Mouse (Mus musculus) A20 (cell line): ENCODE results near the gene 5330417C22Rik.
"Not testable (repeated sequence)": the region's sequence is repeated elsewhere in the genome, so short reads cannot be mapped to it uniquely, and the experiment has no call there.

ENCODE experiments used
- DNase-seq: peaks from one replicate; pipeline ENCODE4 v3.0.0-alpha.2; 2011; ENCODE audit warnings: low read depth, low spot score

Gene 5330417C22Rik

GRCm38 (mm10) chr3:108533114-108533885, 3.0 kb downstream of the 5330417C22Rik start:
- DNase-seq, result no peak

- no peak for DNase-seq
Measured at GRCm38 (mm10) chr3:108528489-108528888, 7.8 kb downstream of the 5330417C22Rik start.

- no peak for DNase-seq
Measured at GRCm38 (mm10) chr3:108523415-108523814, 12.9 kb downstream of the 5330417C22Rik start.

- no peak for DNase-seq
Measured at GRCm38 (mm10) chr3:108518276-108518675, 18.1 kb downstream of the 5330417C22Rik start.

DNA sequence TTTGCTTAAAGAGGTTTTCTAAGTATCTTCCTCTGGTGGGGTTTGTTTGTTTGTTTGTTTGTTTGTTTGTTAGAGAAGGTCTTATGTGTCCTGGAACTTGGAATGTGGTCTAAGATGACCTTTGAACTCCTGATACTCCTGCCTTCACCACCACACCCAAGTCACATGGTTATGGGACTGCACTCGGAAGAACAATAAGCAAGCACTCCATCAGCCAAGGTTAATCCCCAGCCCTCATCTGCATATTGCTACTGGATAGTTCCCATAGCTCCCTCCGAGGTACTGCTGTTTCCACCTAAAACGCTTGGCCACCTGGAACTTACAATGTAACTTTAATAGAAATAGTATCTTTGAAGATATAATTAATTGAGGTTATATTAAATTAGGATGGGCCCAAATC, 22.9 kb downstream of the 5330417C22Rik start:
- no peak for DNase-seq

DNA sequence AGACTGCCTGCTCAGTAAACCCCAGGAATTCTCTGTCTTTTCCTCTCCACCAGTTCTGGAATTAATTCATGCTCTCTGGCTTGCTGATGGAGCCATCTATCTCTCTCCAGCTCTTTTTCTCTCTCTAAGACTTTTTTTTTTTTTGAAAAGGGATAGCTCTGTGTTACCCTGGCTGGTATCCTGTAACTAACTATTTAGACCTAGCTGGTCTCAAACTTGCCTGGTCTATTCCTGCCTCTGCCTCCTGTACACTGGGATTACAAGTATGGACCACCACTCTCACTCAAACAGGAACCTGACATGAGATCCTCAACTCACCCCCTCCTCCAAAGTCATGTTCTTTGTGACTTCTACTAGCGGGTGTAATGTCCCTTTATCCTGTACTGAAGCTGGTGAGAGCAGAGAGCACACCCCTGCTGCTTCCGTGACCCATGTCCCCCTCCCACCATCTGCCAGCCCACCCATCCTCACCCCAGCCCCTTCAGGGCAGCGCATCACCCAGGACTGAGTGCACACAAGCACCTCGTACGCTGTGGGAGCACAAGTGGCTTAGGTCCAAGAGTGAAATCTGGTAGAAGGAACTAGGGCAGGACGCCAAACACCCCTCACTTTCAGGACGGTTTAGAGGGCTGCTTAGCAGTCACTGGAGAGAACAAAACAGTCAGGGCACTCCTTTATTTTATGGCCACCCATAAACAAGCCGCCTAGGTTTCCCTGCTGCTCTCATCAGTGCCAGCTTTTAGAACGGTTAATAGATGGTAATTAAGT, 25.4 kb downstream of the 5330417C22Rik start:
- DNase-seq, result no peak

- no peak for DNase-seq
Measured at GRCm38 (mm10) chr3:108510156-108510555, 26.2 kb downstream of the 5330417C22Rik start.

DNA sequence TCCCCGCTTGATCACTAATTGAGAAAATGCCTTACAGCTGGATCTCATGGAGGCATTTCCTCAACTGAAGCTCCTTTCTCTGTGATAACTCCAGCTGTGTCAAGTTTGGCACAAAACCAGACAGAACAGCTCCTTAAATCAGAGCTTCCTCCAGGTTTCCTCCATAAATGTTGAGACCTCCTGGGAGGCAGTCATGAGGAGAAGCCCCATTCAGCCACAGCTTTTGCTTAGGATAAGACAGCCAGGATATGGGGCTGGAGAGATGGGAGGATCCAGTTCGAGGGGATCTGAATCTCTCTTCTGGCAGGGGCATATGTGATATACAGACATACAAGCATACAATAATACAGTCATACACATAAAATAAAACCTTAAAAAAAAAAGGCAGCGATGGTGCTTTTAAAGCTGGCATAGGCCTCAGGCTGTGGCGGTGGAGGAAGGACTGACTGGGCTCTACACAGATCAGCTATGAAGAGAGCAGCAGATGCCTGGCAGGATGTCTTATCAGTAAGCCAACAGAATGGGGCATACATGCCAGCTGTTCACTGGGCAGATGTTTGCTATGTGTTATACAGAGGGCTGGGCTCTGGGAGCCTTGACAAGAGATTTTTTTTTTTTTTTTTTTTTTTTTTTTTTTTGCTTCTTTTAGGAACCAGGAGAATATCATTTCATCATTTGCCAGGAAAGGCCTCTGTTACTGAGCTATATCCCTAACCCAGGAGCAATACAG, 27.4 kb downstream of the 5330417C22Rik start:
- DNase-seq, result no peak

GRCm38 (mm10) chr3:108503908-108504307, 32.4 kb downstream of the 5330417C22Rik start:
- peak; percentile 10 for DNase-seq

DNA sequence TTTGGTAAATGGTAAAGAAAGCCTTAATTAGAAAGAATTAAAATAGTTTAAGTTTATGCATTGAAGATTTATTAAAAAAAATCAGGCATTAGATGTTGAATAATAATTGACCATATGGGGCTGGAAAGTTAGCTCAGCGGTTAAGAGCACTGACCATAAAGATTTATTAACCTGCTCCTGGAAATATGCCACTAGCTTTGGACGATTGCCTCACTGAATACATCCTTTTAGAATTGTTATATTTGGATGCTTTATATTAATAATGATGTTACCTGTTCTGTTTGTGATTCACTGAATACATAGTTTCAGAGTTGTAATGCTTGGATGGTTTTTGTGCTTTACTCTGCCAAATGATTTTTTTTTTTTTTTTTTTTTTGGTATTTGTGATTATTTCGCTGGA, 34.9 kb downstream of the 5330417C22Rik start:
- DNase-seq, result not testable (repeated sequence)

- DNase-seq, result no peak
Measured at GRCm38 (mm10) chr3:108499826-108500225, 36.5 kb downstream of the 5330417C22Rik start.

DNA sequence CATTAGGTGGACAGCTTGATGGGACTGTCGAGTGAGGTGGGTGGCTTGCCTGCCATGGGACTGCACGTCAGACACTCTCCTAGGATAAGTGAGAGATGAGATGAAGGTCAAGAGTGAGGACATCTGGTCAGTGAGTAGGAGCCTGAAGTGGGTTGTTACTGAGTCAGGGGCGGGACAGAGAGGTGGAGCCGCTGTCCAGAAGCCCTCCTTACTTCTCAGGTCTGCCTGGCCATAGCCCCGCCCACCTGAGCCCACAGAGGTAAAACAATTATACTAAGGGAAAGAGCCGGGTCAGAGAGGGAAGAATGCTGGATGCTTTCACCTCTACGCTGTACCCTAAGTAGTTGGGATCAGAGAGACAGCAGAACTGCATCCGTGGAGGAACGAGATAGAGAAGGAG, 38.7 kb downstream of the 5330417C22Rik start:
- DNase-seq, result no peak

DNA sequence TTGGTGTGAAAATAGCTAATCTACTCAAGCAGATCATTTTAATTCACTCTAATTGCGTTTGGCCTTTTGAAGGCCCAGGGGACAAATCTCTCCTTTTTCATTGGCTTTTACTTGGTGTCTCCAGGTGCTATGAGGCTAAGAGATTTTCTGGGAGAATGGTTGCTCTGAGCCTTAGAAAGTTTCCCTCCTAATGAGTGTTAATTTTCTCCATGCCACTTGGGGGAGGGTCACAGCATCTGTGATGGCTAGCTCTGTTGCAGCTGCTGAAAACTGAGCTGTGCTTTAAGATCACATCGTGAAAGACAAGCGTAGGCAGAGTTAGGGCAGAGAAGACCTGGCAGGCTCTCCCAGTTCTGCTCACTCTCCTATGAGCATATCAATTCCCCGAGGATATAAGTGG, 40.9 kb downstream of the 5330417C22Rik start:
- DNase-seq, result no peak

DNA sequence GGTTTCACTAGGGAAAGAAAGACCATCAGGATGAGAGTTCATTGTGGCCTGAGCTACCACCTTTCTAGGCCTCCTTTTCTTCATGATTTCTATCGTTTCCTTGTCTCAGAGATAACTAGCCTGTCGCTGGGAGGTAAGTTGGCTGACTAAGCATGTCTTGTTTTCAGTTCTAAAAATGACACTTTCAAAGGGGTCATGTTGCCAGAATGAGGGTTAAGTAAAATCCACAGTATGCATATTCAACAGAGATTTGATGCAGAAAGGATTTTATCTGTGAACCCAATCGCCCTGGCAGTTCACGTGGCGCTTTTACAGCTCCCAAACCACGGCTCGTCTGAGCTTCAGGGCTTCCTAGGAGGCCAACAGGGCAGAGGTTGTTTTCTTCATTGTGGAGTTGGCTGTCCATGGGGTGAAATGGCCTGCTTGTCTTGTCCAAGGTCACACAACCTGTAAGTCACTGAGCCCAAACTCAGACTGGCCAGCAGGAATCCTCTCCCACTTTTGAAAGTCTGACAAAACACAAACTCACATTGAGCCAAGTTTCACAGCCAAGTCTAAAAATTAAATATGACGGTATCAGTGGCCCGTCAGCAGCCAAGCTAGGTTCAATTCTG, 41.4 kb downstream of the 5330417C22Rik start:
- DNase-seq, result no peak

GRCm38 (mm10) chr3:108489968-108490367, 46.4 kb downstream of the 5330417C22Rik start:
- peak; percentile 54 for DNase-seq

DNA sequence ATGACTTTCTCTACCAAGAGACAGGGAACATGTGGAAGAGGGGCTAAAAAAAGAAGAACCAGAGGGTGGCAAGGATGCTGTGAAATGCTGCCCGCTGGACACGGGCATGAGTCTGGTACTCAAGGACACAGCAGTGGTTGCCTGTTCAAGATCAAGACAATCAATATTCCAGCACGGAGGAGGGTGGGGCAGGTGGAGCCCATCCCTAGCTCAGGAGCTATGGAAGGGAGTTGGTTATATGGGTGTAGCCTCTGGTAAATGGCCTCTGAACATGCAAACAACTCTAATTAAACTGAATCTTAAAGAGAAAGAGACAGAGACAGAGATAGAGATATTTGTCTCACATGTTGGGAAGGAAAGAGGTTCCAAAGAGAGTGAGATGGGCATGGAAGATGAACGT, 51.6 kb downstream of the 5330417C22Rik start:
- DNase-seq, result no peak

GRCm38 (mm10) chr3:108478800-108479199, 57.5 kb downstream of the 5330417C22Rik start:
- DNase-seq, result no peak

- no peak for DNase-seq
Measured at GRCm38 (mm10) chr3:108476761-108477619, 59.3 kb downstream of the 5330417C22Rik start.

DNA sequence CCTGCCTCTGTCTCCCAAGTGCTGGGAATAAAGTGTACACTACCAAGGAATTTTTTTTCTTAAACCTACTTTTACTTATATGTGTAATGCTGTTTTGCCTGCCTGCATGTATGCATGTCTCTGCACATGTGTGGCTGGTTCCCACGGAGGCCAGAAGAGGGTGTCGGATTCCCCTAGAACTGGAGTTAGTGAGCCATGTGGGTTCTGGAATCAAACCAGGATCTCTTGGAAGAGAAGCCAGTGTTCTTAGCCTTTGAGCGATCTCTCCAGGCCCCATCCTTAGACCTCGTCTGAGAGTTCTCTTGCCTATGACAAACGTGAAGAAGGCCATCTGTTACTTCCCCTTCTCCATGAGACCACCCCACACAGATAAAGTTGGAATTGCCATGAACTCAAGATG, 60.8 kb downstream of the 5330417C22Rik start:
- DNase-seq, result no peak

- DNase-seq, result no peak
Measured at GRCm38 (mm10) chr3:108474969-108475368, 61.4 kb downstream of the 5330417C22Rik start.

GRCm38 (mm10) chr3:108467760-108468159, 68.6 kb downstream of the 5330417C22Rik start:
- DNase-seq, result peak; percentile 29
